Mouse (Mus musculus) left cerebral cortex, postnatal 14 days (tissue): ENCODE results near the gene Tob1. TPM values are rescaled to one million over a fixed set of nuclear protein-coding genes. Genes with fewer than 3 reads are reported as not detected.

Experiments
- DNase-seq, 2 experiments: peaks; one replicate each; pipeline ENCODE4 v3.0.0; 2021 to 2022; ENCODE audit warnings: low spot score in 2 of 2, mixed read lengths in 1 of 2
- intact Hi-C: fragments of 180-260 bp; cut with DNase I; formaldehyde crosslinking; loops from one replicate; pipeline ENCODE4 v1.15.1; 2025
- long read RNA-seq, 2 experiments: library from polyadenylated mRNA; stranded (forward); transcript quantifications; one replicate each; pipeline ENCODE4 v2.0.0; 2021
- total RNA-seq, 2 experiments: library from RNA; stranded (reverse); gene quantifications; 2 replicates each; pipeline ENCODE4 v1.2.3; 2021

Gene Tob1
- 10 to 100 TPM; 33.7 to 37.3 TPM for total RNA-seq
- long read RNA-seq, experiment 1, transcript Tob1-201 (2 exons, 2,288 nt), result major isoform, 55 of 62 reads
- long read RNA-seq, experiment 1, partial matches to known transcripts, result 0 of 62 reads
- long read RNA-seq, experiment 1, other reads (novel, unspliced or antisense), result 7 of 62 reads
- long read RNA-seq, experiment 2, transcript Tob1-201 (2 exons, 2,288 nt), result major isoform, 63 of 64 reads
- long read RNA-seq, experiment 2, partial matches to known transcripts, result 0 of 64 reads
- long read RNA-seq, experiment 2, other reads (novel, unspliced or antisense), result 1 of 64 reads

GRCm38 (mm10) chr11:94211124-94211603 lies at the start of gene Tob1:
Tob1 (plus strand) TSS chr11:94211454.
- peak; percentile 98 to 99 for DNase-seq
- intact Hi-C loops, result loop anchor here (1.0 to 5.0 kb wide), 3 partner anchors 50 to 164 kb away; no protein-coding TSS in a partner anchor

GRCm38 (mm10) chr11:94161867-94162581 lies 49.2 kb upstream of the Tob1 start:
- intact Hi-C loops, result loop anchor here (2.0 kb wide), 1 partner anchor 49 kb away; the partner anchor contains the start of gene Tob1
- DNase-seq, result no peak

- intact Hi-C loops, result no loop called here
- DNase-seq, result no peak
Measured at GRCm38 (mm10) chr11:94163005-94163767, 48.1 kb upstream of the Tob1 start.

- no peak for DNase-seq
- intact Hi-C loops, result no loop called here
Measured at GRCm38 (mm10) chr11:94165745-94166144, 45.5 kb upstream of the Tob1 start.

GRCm38 (mm10) chr11:94168238-94168637 lies 43.0 kb upstream of the Tob1 start:
- no peak for DNase-seq
- intact Hi-C loops, result no loop called here

- DNase-seq, result no peak
- intact Hi-C loops, result no loop called here
Measured at GRCm38 (mm10) chr11:94169596-94169995, 41.7 kb upstream of the Tob1 start.

GRCm38 (mm10) chr11:94171691-94172090 lies 39.6 kb upstream of the Tob1 start:
- no peak for DNase-seq
- intact Hi-C loops, result no loop called here

- intact Hi-C loops, result no loop called here
- DNase-seq, result no peak
Measured at GRCm38 (mm10) chr11:94172186-94172585, 39.1 kb upstream of the Tob1 start.

GRCm38 (mm10) chr11:94173726-94174146 lies 37.5 kb upstream of the Tob1 start:
- intact Hi-C loops, result no loop called here
- DNase-seq, result no peak

GRCm38 (mm10) chr11:94175288-94175687 lies 36.0 kb upstream of the Tob1 start:
- intact Hi-C loops, result no loop called here
- no peak for DNase-seq

GRCm38 (mm10) chr11:94175694-94176093 lies 35.6 kb upstream of the Tob1 start:
- DNase-seq, result no peak
- intact Hi-C loops, result no loop called here

- no peak for DNase-seq
- intact Hi-C loops, result no loop called here
Measured at GRCm38 (mm10) chr11:94177841-94178585, 33.2 kb upstream of the Tob1 start.

GRCm38 (mm10) chr11:94179768-94180167 lies 31.5 kb upstream of the Tob1 start:
- intact Hi-C loops, result no loop called here

GRCm38 (mm10) chr11:94180194-94180593 lies 31.1 kb upstream of the Tob1 start:
- DNase-seq, result no peak
- intact Hi-C loops, result no loop called here

More at GRCm38 (mm10) chr11:94179768-94180167, 31.5 kb upstream of the Tob1 start:
- no peak for DNase-seq

GRCm38 (mm10) chr11:94181694-94182093 lies 29.6 kb upstream of the Tob1 start:
- DNase-seq, result no peak
- intact Hi-C loops, result no loop called here

GRCm38 (mm10) chr11:94182711-94183110 lies 28.5 kb upstream of the Tob1 start:
- intact Hi-C loops, result no loop called here
- DNase-seq, result no peak

- DNase-seq, result no peak
- intact Hi-C loops, result no loop called here
Measured at GRCm38 (mm10) chr11:94183120-94183519, 28.1 kb upstream of the Tob1 start.

- no peak for DNase-seq
- intact Hi-C loops, result no loop called here
Measured at GRCm38 (mm10) chr11:94183671-94184070, 27.6 kb upstream of the Tob1 start.

GRCm38 (mm10) chr11:94189579-94189978 lies 21.7 kb upstream of the Tob1 start:
- DNase-seq, result no peak
- intact Hi-C loops, result no loop called here
